Mouse (Mus musculus): ENCODE data around the gene Ogfod2. TPM values are rescaled to one million over a fixed set of nuclear protein-coding genes. Genes with fewer than 3 reads are reported as not detected.

Gene Ogfod2
- polyA plus RNA-seq, 1 experiment from 2014 or later, result 30.3 TPM

DNA sequence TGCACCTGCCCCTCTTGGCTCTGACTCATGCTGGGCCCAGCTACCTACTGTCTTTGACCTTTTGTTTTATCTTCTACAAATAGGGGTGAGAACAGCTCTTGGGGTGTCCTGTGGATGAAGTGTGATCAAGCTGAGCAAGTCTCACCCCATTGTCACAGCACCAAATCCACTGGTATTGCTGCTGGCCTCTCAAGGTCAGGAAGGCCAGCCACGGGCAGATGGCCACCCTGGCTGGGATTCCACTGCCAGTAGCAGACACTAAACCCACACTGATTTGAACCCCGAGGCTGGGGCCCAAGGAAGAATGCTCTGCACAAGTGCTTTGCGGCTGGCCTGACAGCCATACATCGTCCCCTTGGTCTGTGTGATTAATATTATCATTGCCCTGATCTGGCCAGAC is 46.2 kb downstream of the Ogfod2 start:
- Histone ChIP-seq H3K4me1 (replicated peaks; ENCODE audit: insufficient read depth, low read length) (no peaks in the 10 kb centered on the region), H3K27ac (no peak overlapping the region), H3K27me3 (ENCODE audit: insufficient read depth, low read length) (no peaks in the 10 kb centered on the region), H3K9me3 (replicated peaks; ENCODE audit: low read length) (no peaks in the 10 kb centered on the region), H3K9ac (ENCODE audit: low read depth, low read length) (no peak overlapping the region), H3K4me2 (ENCODE audit: low read length) (no peak overlapping the region), H3K36me3 (ENCODE audit: insufficient read depth, low read length) (no peaks in the 10 kb centered on the region), H3K4me3 (replicated peaks; ENCODE audit: low read depth, low read length) (no peak overlapping the region)
- TF ChIP-seq CTCF (IDR thresholded peaks at IDR 0.05; ENCODE audit: low read depth), result no peak
- ATAC-seq (replicated peaks; ENCODE audit: low FRiP score, low read depth) (no peak), DNase-seq (ENCODE audit: low spot score) (no peak)
- WGBS, result 63% methylated on average over 4 of the region's 4 CpGs

DNA sequence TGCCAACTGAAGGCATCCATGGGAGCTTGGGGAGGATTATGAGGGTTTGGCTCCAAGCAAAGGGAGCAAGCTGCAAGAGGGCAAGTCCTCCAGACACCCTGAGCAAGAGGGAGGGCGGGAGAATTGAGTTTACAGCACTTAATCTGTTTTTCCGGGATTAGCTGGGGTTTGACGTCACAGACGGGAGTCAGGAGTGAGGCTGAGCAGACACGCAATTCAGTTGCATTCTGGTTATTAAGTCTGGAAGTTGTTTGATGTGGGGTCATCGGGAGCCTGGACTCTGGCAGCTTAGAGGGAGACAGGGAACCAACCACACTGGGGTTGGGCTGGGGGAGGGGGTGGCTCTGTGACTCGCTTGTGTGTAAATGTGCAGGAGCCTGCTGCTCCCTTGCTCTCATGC is 47.4 kb downstream of the Ogfod2 start:
- H3K9ac ChIP-seq (ENCODE audit: low read depth, low read length), result no peak overlapping the region
- H3K4me2 ChIP-seq (ENCODE audit: low read length), result no peak overlapping the region
- H3K4me3 ChIP-seq (replicated peaks; ENCODE audit: low read depth, low read length), result no peak overlapping the region
- H3K4me1 ChIP-seq (replicated peaks; ENCODE audit: insufficient read depth, low read length), result no peaks in the 10 kb centered on the region
- H3K36me3 ChIP-seq (ENCODE audit: insufficient read depth, low read length), result no peaks in the 10 kb centered on the region
- ATAC-seq (replicated peaks; ENCODE audit: low FRiP score, low read depth), result no peak
- no peak for DNase-seq (ENCODE audit: low spot score)
- 42% methylated on average over 7 of the region's 7 CpGs for WGBS
- no peaks in the 10 kb centered on the region for H3K9me3 ChIP-seq (replicated peaks; ENCODE audit: low read length)
- H3K27ac ChIP-seq, result no peak overlapping the region
- no peak for TF ChIP-seq CTCF (IDR thresholded peaks at IDR 0.05; ENCODE audit: low read depth)
- H3K27me3 ChIP-seq (ENCODE audit: insufficient read depth, low read length), result no peaks in the 10 kb centered on the region

DNA sequence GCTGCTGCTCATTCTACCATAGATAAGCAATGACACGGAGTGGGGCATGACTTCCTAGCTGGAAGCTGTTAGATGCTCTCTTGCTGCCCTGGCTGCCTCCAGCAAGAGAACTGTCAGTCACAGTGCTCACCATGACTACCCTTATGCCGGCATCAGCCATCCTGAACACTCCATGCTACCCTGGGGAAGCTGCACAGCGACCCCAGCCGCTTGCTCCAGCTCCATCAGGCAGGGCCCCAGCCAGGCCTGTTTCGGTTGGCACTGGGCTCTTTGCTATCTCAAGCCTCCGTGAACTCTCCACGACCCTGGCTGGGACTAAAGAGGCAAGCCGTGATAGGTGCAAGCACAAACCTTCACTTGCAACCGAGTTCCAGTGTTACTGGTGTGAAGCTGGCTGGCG is 49.7 kb downstream of the Ogfod2 start:
- Histone ChIP-seq H3K4me2 (ENCODE audit: low read length) (no peak overlapping the region), H3K9ac (ENCODE audit: low read depth, low read length) (no peak overlapping the region), H3K36me3 (ENCODE audit: insufficient read depth, low read length) (no peaks in the 10 kb centered on the region), H3K4me1 (replicated peaks; ENCODE audit: insufficient read depth, low read length) (peaks cover 18% of the 10 kb centered on the region; the same call in 1 of the 2 replicates), H3K9me3 (replicated peaks; ENCODE audit: low read length) (no peaks in the 10 kb centered on the region), H3K27ac (no peak overlapping the region), H3K27me3 (ENCODE audit: insufficient read depth, low read length) (no peaks in the 10 kb centered on the region), H3K4me3 (replicated peaks; ENCODE audit: low read depth, low read length) (no peak overlapping the region)
- 65% methylated on average over 10 of the region's 10 CpGs for WGBS
- no peak for TF ChIP-seq CTCF (IDR thresholded peaks at IDR 0.05; ENCODE audit: low read depth)
- no peak for ATAC-seq (replicated peaks; ENCODE audit: low FRiP score, low read depth)
- no peak for DNase-seq (ENCODE audit: low spot score)

DNA sequence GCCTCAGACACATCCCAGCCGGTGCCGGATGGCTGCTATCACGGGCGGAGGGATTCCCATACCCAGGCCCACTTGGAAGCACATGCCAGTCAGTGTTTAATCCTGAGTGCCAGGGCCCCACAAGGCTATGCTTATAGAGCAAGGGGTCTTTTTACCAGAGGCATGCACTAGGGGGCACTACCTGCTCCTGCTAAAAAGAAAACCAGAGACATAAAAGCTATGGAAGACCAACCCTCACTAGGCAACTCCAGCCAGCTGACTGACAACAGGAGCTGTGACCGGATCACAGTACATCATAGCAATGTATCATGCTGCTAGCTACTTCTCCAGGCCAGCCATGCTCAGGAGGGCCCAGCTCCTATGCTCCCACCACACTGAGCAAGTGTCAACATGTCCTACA is 50.5 kb downstream of the Ogfod2 start:
- 55% methylated on average over 5 of the region's 5 CpGs for WGBS
- H3K9ac ChIP-seq (ENCODE audit: low read depth, low read length), result no peak overlapping the region
- H3K27ac ChIP-seq, result no peak overlapping the region
- H3K4me3 ChIP-seq (replicated peaks; ENCODE audit: low read depth, low read length), result no peak overlapping the region
- H3K27me3 ChIP-seq (ENCODE audit: insufficient read depth, low read length), result no peaks in the 10 kb centered on the region
- H3K9me3 ChIP-seq (replicated peaks; ENCODE audit: low read length), result no peaks in the 10 kb centered on the region
- peak; percentile 78 for TF ChIP-seq CTCF (IDR thresholded peaks at IDR 0.05; ENCODE audit: low read depth)
- no peaks in the 10 kb centered on the region for H3K36me3 ChIP-seq (ENCODE audit: insufficient read depth, low read length)
- H3K4me1 ChIP-seq (replicated peaks; ENCODE audit: insufficient read depth, low read length), result peaks cover 21% of the 10 kb centered on the region; the same call in 1 of the 2 replicates
- ATAC-seq (replicated peaks; ENCODE audit: low FRiP score, low read depth) (no peak), DNase-seq (ENCODE audit: low spot score) (peak; percentile 84)
- H3K4me2 ChIP-seq (ENCODE audit: low read length), result no peak overlapping the region

DNA sequence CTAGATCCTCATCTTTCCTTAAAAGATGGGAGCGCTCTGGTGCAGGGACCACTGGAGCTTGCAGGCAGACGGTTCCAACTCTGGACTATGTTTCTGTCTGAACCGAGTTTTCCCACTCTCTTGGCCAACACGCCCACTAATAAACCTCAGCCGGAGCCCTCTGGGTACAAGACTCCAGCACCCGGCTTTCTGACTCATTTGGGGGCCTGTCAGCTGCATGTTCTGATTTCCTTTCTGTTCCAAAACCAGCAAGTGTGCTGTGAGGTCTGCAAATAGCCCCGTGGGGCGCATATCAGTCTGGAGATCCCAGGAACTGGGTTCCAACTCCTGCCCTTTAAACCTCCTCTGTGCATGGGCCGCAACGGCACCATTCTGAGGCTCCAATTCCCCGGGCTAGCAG is 51.3 kb downstream of the Ogfod2 start:
- H3K4me2 ChIP-seq (ENCODE audit: low read length), result no peak overlapping the region
- H3K9me3 ChIP-seq (replicated peaks; ENCODE audit: low read length), result no peaks in the 10 kb centered on the region
- no peaks in the 10 kb centered on the region for H3K27me3 ChIP-seq (ENCODE audit: insufficient read depth, low read length)
- H3K4me1 ChIP-seq (replicated peaks; ENCODE audit: insufficient read depth, low read length), result peaks cover 25% of the 10 kb centered on the region
- DNase-seq (ENCODE audit: low spot score) (no peak), ATAC-seq (replicated peaks; ENCODE audit: low FRiP score, low read depth) (no peak)
- no peak overlapping the region for H3K4me3 ChIP-seq (replicated peaks; ENCODE audit: low read depth, low read length)
- TF ChIP-seq CTCF (IDR thresholded peaks at IDR 0.05; ENCODE audit: low read depth), result no peak
- H3K36me3 ChIP-seq (ENCODE audit: insufficient read depth, low read length), result no peaks in the 10 kb centered on the region
- WGBS, result 77% methylated on average over 11 of the region's 11 CpGs
- H3K27ac ChIP-seq, result no peak overlapping the region
- no peak overlapping the region for H3K9ac ChIP-seq (ENCODE audit: low read depth, low read length)

Other genes starting within 250 kb of the Ogfod2 start
- gene Hcar2, start 246.8 kb upstream of the Ogfod2 start, polyA plus RNA-seq (2015; fragmentation: Nextera tagmentation; extraction: Ambion mirVana), result 0.15 TPM in 1 of 2 replicates, not detected in the other
- gene Hcar1, start 232.3 kb upstream of the Ogfod2 start, polyA plus RNA-seq (2015; fragmentation: Nextera tagmentation; extraction: Ambion mirVana), result 3.3 and 3.6 TPM in 2 replicates
- 128 and 133 TPM in 2 replicates for gene Denr, start 205.1 kb upstream of the Ogfod2 start, polyA plus RNA-seq (2015; fragmentation: Nextera tagmentation; extraction: Ambion mirVana)
- gene Gm43518, start 184.9 kb upstream of the Ogfod2 start, polyA plus RNA-seq (2015; fragmentation: Nextera tagmentation; extraction: Ambion mirVana), result 1.0 and 1.6 TPM in 2 replicates
- gene Ccdc62, start 181.6 kb upstream of the Ogfod2 start, polyA plus RNA-seq (2015; fragmentation: Nextera tagmentation; extraction: Ambion mirVana), result 6.4 and 7.1 TPM in 2 replicates
- 24.8 and 28.4 TPM in 2 replicates for gene Hip1r, start 138.7 kb upstream of the Ogfod2 start, polyA plus RNA-seq (2015; fragmentation: Nextera tagmentation; extraction: Ambion mirVana)
- 30.7 and 31.7 TPM in 2 replicates for gene Vps37b, start 80.0 kb upstream of the Ogfod2 start, polyA plus RNA-seq (2015; fragmentation: Nextera tagmentation; extraction: Ambion mirVana)
- gene Abcb9, start 16.5 kb upstream of the Ogfod2 start, polyA plus RNA-seq (2015; fragmentation: Nextera tagmentation; extraction: Ambion mirVana), result 3.3 TPM in 2 replicates
- 103 TPM in 2 replicates for gene Arl6ip4, start 3.8 kb downstream of the Ogfod2 start, polyA plus RNA-seq (2015; fragmentation: Nextera tagmentation; extraction: Ambion mirVana)
- gene Pitpnm2, start 137.5 kb downstream of the Ogfod2 start, polyA plus RNA-seq (2015; fragmentation: Nextera tagmentation; extraction: Ambion mirVana), result 3.0 and 3.1 TPM in 2 replicates
- 5.2 and 6.0 TPM in 2 replicates for gene Mphosph9, start 215.7 kb downstream of the Ogfod2 start, polyA plus RNA-seq (2015; fragmentation: Nextera tagmentation; extraction: Ambion mirVana)
- gene 2810006K23Rik, start 215.8 kb downstream of the Ogfod2 start, polyA plus RNA-seq (2015; fragmentation: Nextera tagmentation; extraction: Ambion mirVana), result 12.0 and 13.9 TPM in 2 replicates